Mouse (Mus musculus) brain, embryonic 14.5 days (tissue): ENCODE measurements at regions not wholly inside any gene's neighbourhood (a gene's known extent, or its start where the extent isn't known, plus 50 kb on each side); places are given as distances from the start of the nearest gene placed in this dataset.

Experiments
- DNase-seq: peaks from one replicate; pipeline ENCODE4 v3.0.0-alpha.2; 2011; ENCODE audit warnings: low read depth
- CTCF ChIP-seq: fragments of 200-500 bp; IDR thresholded peaks from 2 replicates; pipeline ENCODE4 v1.5.1; 2012; ENCODE audit warnings: inconsistent platforms, mild to moderate bottlenecking, moderate library complexity, borderline replicate concordance; ENCODE audit not compliant: insufficient read depth, insufficient read length; ENCODE audit errors: extremely low read depth
- POLR2A ChIP-seq: fragments of 200-500 bp; IDR thresholded peaks from 2 replicates; pipeline ENCODE4 v1.6.1; 2012; ENCODE audit warnings: mild to moderate bottlenecking, inconsistent platforms, borderline replicate concordance; ENCODE audit not compliant: poor library complexity, insufficient read depth, insufficient read length, severe bottlenecking; ENCODE audit errors: extremely low read depth

- TF ChIP-seq CTCF (no peak), POLR2A (no peak)
- peak; percentile 22 for DNase-seq
Measured at GRCm38 (mm10) chr10:17075147-17075546, 647.9 kb upstream of the Cited2 start.

GRCm38 (mm10) chr10:17075576-17075975, 647.4 kb upstream of the Cited2 start:
- TF ChIP-seq POLR2A: no peak
- no peak for TF ChIP-seq CTCF
- DNase-seq: peak; percentile 20

GRCm38 (mm10) chr10:17076186-17076585, 646.8 kb upstream of the Cited2 start:
- peak; percentile 5 for DNase-seq
- TF ChIP-seq POLR2A (no peak), CTCF (no peak)

- DNase-seq: no peak
- TF ChIP-seq CTCF (no peak), POLR2A (no peak)
Measured at GRCm38 (mm10) chr10:17077580-17077979, 645.4 kb upstream of the Cited2 start.

- DNase-seq: no peak
- TF ChIP-seq CTCF: no peak
- TF ChIP-seq POLR2A: no peak
Measured at GRCm38 (mm10) chr10:17080818-17081217, 642.2 kb upstream of the Cited2 start.

- TF ChIP-seq POLR2A (no peak), CTCF (no peak)
Measured at GRCm38 (mm10) chr10:17082926-17083325, 640.1 kb upstream of the Cited2 start.

GRCm38 (mm10) chr10:17102065-17102464, 621.0 kb upstream of the Cited2 start:
- TF ChIP-seq CTCF: no peak
- peak; percentile 70 for DNase-seq

More at GRCm38 (mm10) chr10:17082926-17083325, 640.1 kb upstream of the Cited2 start:
- DNase-seq: no peak

GRCm38 (mm10) chr10:17103416-17103815, 619.6 kb upstream of the Cited2 start:
- DNase-seq: no peak
- TF ChIP-seq POLR2A (no peak), CTCF (no peak)

GRCm38 (mm10) chr10:17106831-17107230, 616.2 kb upstream of the Cited2 start:
- no peak for DNase-seq
- TF ChIP-seq POLR2A (no peak), CTCF (no peak)

GRCm38 (mm10) chr10:17111071-17111470, 611.9 kb upstream of the Cited2 start:
- TF ChIP-seq CTCF: no peak
- TF ChIP-seq POLR2A: no peak
- no peak for DNase-seq

- no peak for DNase-seq
- no peak for TF ChIP-seq CTCF
- no peak for TF ChIP-seq POLR2A
Measured at GRCm38 (mm10) chr10:17114805-17115204, 608.2 kb upstream of the Cited2 start.

- no peak for DNase-seq
Measured at GRCm38 (mm10) chr10:17129391-17130163, 593.4 kb upstream of the Cited2 start.

More at GRCm38 (mm10) chr10:17129391-17130163, 593.4 kb upstream of the Cited2 start:
- no peak for TF ChIP-seq POLR2A
- TF ChIP-seq CTCF: no peak
